Mouse (Mus musculus) lung, adult 2 months (tissue): ENCODE data around the gene Angel1.

ENCODE experiments used
- CTCF ChIP-seq: fragments of 200-500 bp; IDR thresholded peaks from 2 replicates; pipeline ENCODE4 v1.5.1; 2011; ENCODE audit warnings: mild to moderate bottlenecking, low read length, control low read depth; ENCODE audit not compliant: insufficient read depth
- POLR2A ChIP-seq: fragments of 200-500 bp; IDR thresholded peaks from 2 replicates; pipeline ENCODE4 v1.6.1; 2011; ENCODE audit warnings: low read depth, mild to moderate bottlenecking, control low read depth, low read length, borderline replicate concordance; ENCODE audit errors: extremely low read depth

DNA sequence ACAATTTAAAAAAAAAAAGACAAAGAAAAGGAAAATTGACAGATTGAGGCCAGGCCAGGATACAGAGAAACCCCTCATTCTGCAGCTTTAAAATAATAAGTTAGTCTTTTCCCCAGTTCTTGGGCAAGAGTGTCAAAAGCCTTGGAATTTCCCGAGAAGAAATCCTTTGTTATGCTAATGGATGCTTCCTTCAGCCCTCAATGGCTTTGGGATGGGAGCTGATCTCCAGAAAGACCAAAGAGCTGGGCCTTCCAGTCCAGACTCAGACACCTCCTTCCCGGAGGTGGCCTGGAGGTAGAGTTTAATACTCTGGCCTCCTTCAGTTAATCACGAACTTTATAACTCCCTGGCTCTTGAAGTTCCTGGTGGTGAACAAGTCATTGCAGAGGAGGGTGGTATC, 44.7 kb upstream of the Angel1 start:
- TF ChIP-seq CTCF, result no peak
- TF ChIP-seq POLR2A, result no peak
